Mouse (Mus musculus): ENCODE data around the gene 1700019N19Rik.

DNA sequence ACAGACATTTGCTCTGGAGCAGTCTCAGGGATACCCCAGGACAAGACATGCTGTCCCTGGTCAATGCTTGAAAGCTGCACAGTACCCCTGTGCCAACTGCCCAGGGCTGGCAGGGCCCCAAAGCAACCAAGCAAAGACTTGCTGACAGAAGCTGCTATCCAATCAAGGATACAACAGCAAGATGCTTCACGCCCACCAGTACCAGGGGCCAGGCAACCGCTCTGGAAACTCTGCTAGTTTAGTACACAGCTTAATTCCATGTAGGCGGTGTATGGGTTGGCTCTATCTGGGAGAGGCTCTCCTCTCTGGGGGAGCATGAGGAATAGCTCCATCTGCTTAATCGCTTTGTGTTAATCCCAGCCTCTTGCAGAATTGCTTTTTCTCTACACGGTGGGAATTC is 35.3 kb upstream of the 1700019N19Rik start:
- TF ChIP-seq POLR2A (IDR thresholded peaks at IDR 0.05; ENCODE audit: control insufficient read depth, extremely low read depth, insufficient read depth, low read length, poor library complexity) (no peak), CTCF (IDR thresholded peaks at IDR 0.05; ENCODE audit: borderline replicate concordance, control insufficient read depth, extremely low read depth, insufficient read depth, low read length, poor library complexity) (no peak)

Data from thymus, adult 2 months (tissue).